Mouse (Mus musculus): ENCODE data around the gene Olfr33. TPM values are rescaled to one million over a fixed set of nuclear protein-coding genes. Genes with fewer than 3 reads are reported as not detected.

Gene Olfr33
- not detected in 2 replicates for polyA plus RNA-seq (2015; fragmentation: Nextera tagmentation; extraction: Ambion mirVana)

DNA sequence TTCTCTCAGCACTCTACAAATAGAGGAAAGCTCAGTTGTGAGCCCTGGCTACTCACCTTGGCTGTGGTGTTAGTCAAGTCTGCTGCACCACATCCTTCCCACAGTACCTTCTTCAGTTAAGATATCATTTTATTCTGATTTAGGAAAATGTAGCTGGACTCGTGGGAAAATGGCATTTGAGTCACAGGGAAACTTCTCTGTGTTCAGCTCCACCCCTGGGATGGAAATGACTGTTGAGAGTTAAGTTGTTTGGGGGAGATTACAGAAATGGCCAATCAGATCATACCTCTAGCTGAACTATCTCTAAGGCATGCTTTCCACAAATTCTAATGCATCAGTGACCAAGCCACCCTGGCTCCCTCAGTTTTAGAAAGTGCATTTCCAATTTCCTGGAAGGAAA, at the start of gene Olfr33:
Gene Olfr33, minus strand, starts transcription at position 101 of the 400 bp plus-strand sequence.
- no peak for DNase-seq (ENCODE audit: low spot score)

GRCm38 (mm10) chr7:102759266-102759665, 40.4 kb upstream of the Olfr33 start, which contains the start of the genes Olfr560 and Olfr78:
Gene Olfr560, minus strand, starts transcription at chr7:102759366.
Gene Olfr78, minus strand, starts transcription at chr7:102759471.
- DNase-seq (ENCODE audit: low spot score) = no peak

DNA sequence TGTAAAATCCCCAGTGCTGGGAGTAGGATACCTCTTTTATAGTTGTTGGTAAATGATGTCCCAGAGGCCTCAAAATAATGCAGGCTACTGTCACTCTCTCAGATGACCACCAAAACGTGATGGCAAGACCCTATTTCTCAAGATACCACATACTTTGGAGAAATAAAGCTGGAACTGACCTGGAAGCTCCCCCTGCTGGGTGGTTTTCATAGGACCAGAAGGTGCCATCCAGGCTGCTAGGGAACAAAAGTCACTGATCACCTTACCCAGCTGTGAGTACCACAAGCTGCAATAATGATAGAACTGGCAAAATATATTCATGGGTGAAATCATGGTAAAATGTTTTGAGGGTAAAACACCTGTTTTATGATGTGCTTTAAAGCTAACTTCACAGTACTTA, 33.2 kb upstream of the Olfr33 start:
- DNase-seq (ENCODE audit: low spot score) = no peak

- DNase-seq (ENCODE audit: low spot score) = no peak
Observed at GRCm38 (mm10) chr7:102737705-102738104, 18.8 kb upstream of the Olfr33 start.

DNA sequence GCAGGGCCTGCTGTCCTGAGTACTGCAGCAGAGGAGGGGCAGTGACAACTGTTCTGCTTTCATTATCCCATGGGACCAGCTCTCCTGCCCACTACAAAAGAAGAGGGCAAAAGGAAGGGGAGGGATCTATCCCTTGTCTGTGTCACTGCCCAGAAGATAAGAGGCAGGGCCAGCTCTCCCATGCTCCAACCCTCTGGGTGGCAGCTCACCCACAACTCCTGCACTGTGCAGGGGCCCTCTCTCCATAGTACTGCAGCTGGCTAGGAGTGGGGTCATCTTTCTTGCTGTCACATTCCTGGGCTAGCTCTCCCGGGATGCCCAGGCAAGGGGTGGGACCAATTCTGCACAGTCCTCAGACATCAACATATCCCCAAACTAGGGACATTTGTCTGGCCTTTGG, 14.9 kb upstream of the Olfr33 start:
- DNase-seq (ENCODE audit: low spot score) = no peak

- DNase-seq (ENCODE audit: low spot score) = no peak
Observed at GRCm38 (mm10) chr7:102727391-102727790, 8.5 kb upstream of the Olfr33 start, which contains the start of gene Olfr559. Gene Olfr559, minus strand, starts transcription at chr7:102727491.

- DNase-seq (ENCODE audit: low spot score) = no peak
Observed at GRCm38 (mm10) chr7:102701915-102702314, 17.0 kb downstream of the Olfr33 start, which contains the start of gene Olfr558. Gene Olfr558, plus strand, starts transcription at chr7:102702215.

- DNase-seq (ENCODE audit: low spot score) = no peak
Observed at GRCm38 (mm10) chr7:102698461-102698860, 20.4 kb downstream of the Olfr33 start.

DNA sequence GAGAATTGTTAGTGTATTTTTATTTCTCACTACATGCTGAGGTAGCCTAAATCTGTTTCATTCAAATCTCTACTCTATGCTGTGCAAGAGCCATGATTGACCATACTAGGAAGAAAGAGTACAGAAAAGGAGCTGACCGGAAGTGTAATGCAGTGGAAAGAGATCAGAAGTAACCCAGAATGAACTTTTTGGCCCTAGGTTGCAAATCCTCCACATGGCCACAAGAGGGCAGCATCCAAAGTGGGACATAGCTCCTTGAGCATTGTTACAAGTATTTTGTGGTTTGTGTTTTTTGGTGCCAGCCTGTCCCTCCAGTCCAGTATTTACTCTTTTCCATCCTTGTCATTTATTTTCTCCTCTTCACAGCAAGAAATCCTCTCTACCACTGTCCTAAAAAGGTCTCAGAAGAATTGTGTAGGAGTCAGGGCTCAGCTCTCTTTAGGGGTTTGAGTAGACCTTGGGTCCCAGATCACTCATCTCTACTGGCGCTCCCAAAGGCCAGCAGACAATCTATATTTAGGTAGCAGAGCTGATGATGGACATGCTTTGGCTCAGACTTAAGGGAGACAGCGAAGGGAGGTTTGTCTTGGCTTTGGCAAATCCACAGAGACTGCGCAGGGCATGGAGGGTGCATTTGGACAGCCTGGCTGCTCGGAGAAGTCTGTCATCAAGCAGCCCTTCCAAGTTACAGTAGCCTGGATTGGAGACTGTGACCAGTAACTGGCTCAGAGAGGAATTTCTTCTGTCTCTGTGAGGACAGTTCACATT, 23.3 kb downstream of the Olfr33 start, which contains the start of gene Olfr557:
Gene Olfr557, plus strand, starts transcription at position 553 of the 768 bp plus-strand sequence.
- DNase-seq (ENCODE audit: low spot score) = peak; percentile 53

DNA sequence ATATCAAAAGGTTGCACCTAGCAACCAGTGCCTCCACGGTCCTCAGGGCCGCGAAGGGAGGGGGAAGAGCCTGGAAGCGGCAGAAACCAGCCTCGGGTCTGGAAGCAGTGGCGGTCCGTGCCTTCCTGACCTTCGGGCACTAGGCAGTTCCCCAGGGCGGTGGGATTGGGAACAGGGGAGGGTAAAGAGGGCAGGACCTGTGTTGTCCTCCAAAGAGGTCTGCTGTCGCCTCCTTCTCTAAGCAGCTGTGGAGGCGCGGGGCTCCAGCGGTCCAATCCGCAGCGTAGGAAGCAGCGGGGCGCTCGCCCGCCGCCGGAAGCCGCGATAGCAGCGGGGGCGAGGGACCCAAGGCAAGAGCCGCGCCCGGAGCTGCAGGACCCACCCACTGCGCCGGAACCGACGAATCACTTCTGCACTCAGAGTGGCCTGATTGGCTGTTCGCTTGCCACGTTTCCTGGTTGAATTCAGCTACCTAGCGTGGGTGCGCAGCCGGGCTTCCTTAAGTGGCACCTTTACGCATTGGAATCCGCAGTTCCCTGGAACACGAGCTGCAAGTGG, 31.8 kb downstream of the Olfr33 start, which contains the start of gene Trim68:
Gene Trim68, minus strand, starts transcription at position 384 of the 558 bp plus-strand sequence.
- peak; percentile 94 for DNase-seq (ENCODE audit: low spot score)

DNA sequence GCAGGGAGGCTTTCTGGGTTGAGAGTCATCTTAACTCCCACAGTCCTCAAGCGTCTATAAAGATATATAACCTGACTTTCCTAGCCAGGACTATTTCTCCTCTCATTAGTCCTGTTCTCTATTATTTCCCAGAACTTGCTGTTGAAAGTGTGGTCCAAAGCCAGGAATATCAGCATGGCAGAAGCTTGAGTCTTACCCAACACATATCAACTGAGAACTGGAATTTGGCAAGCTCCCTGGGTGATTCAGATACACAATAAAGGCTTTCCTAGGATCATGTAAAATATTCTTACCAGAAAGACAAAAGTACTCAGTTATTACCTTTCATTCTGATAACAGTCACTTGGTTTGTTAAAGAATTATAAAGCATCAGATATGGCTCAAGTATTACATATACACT, 37.0 kb downstream of the Olfr33 start:
- DNase-seq (ENCODE audit: low spot score) = no peak

GRCm38 (mm10) chr7:102676225-102676624, 42.6 kb downstream of the Olfr33 start:
- DNase-seq (ENCODE audit: low spot score) = no peak

- peak; percentile 26 for DNase-seq (ENCODE audit: low spot score)
Observed at GRCm38 (mm10) chr7:102665378-102665777, 53.5 kb downstream of the Olfr33 start.

GRCm38 (mm10) chr7:102664599-102664998, 54.3 kb downstream of the Olfr33 start, which contains the start of gene Olfr556:
Gene Olfr556, plus strand, starts transcription at chr7:102664899.
- DNase-seq (ENCODE audit: low spot score) = no peak

Other genes starting within 250 kb of the Olfr33 start
- gene Olfr543, start 237.4 kb downstream of the Olfr33 start, polyA plus RNA-seq (2015; fragmentation: Nextera tagmentation; extraction: Ambion mirVana) = 0.14 and 0.34 TPM in 2 replicates
- gene Olfr544, start 230.8 kb downstream of the Olfr33 start, polyA plus RNA-seq (2015; fragmentation: Nextera tagmentation; extraction: Ambion mirVana) = 0.05 TPM in 1 of 2 replicates, not detected in the other
- gene Olfr545, start 219.5 kb downstream of the Olfr33 start, polyA plus RNA-seq (2015; fragmentation: Nextera tagmentation; extraction: Ambion mirVana) = 0.08 TPM in 1 of 2 replicates, not detected in the other
- not detected in 2 replicates for gene Olfr547, start 184.3 kb downstream of the Olfr33 start, polyA plus RNA-seq (2015; fragmentation: Nextera tagmentation; extraction: Ambion mirVana)
- not detected in 2 replicates for gene Olfr548-ps1, start 178.2 kb downstream of the Olfr33 start, polyA plus RNA-seq (2015; fragmentation: Nextera tagmentation; extraction: Ambion mirVana)
- gene Olfr549, start 169.2 kb downstream of the Olfr33 start, polyA plus RNA-seq (2015; fragmentation: Nextera tagmentation; extraction: Ambion mirVana) = not detected in 2 replicates
- 3.0 and 3.9 TPM in 2 replicates for gene Trim21, start 153.6 kb downstream of the Olfr33 start, polyA plus RNA-seq (2015; fragmentation: Nextera tagmentation; extraction: Ambion mirVana)
- gene Olfr550, start 147.6 kb downstream of the Olfr33 start, polyA plus RNA-seq (2015; fragmentation: Nextera tagmentation; extraction: Ambion mirVana) = 0.26 TPM in 1 of 2 replicates, not detected in the other
- gene Olfr551, start 127.2 kb downstream of the Olfr33 start, polyA plus RNA-seq (2015; fragmentation: Nextera tagmentation; extraction: Ambion mirVana) = not detected in 2 replicates
- gene Olfr552, start 121.3 kb downstream of the Olfr33 start, polyA plus RNA-seq (2015; fragmentation: Nextera tagmentation; extraction: Ambion mirVana) = not detected in 2 replicates
- gene Olfr553, start 100.9 kb downstream of the Olfr33 start, polyA plus RNA-seq (2015; fragmentation: Nextera tagmentation; extraction: Ambion mirVana) = not detected in 2 replicates
- gene Olfr554, start 80.6 kb downstream of the Olfr33 start, polyA plus RNA-seq (2015; fragmentation: Nextera tagmentation; extraction: Ambion mirVana) = not detected in 2 replicates
- gene Olfr555, start 60.2 kb downstream of the Olfr33 start, polyA plus RNA-seq (2015; fragmentation: Nextera tagmentation; extraction: Ambion mirVana) = not detected in 2 replicates
- not detected in 2 replicates for gene Olfr556, start 54.2 kb downstream of the Olfr33 start, polyA plus RNA-seq (2015; fragmentation: Nextera tagmentation; extraction: Ambion mirVana)
- 8.1 and 8.6 TPM in 2 replicates for gene Trim68, start 31.7 kb downstream of the Olfr33 start, polyA plus RNA-seq (2015; fragmentation: Nextera tagmentation; extraction: Ambion mirVana)
- gene Olfr557, start 23.2 kb downstream of the Olfr33 start, polyA plus RNA-seq (2015; fragmentation: Nextera tagmentation; extraction: Ambion mirVana) = not detected in 2 replicates
- 0.37 and 0.38 TPM in 2 replicates for gene Olfr558, start 16.9 kb downstream of the Olfr33 start, polyA plus RNA-seq (2015; fragmentation: Nextera tagmentation; extraction: Ambion mirVana)
- gene Olfr559, start 8.4 kb upstream of the Olfr33 start, polyA plus RNA-seq (2015; fragmentation: Nextera tagmentation; extraction: Ambion mirVana) = not detected in 2 replicates
- not detected in 2 replicates for gene Olfr560, start 40.3 kb upstream of the Olfr33 start, polyA plus RNA-seq (2015; fragmentation: Nextera tagmentation; extraction: Ambion mirVana)
- 0.05 and 0.10 TPM in 2 replicates for gene Olfr78, start 40.4 kb upstream of the Olfr33 start, polyA plus RNA-seq (2015; fragmentation: Nextera tagmentation; extraction: Ambion mirVana)
- gene Olfr561, start 52.2 kb upstream of the Olfr33 start, polyA plus RNA-seq (2015; fragmentation: Nextera tagmentation; extraction: Ambion mirVana) = not detected in 2 replicates
- not detected in 2 replicates for gene Olfr564, start 84.4 kb upstream of the Olfr33 start, polyA plus RNA-seq (2015; fragmentation: Nextera tagmentation; extraction: Ambion mirVana)
- not detected in 2 replicates for gene Olfr566, start 139.7 kb upstream of the Olfr33 start, polyA plus RNA-seq (2015; fragmentation: Nextera tagmentation; extraction: Ambion mirVana)
- gene Olfr568, start 158.1 kb upstream of the Olfr33 start, polyA plus RNA-seq (2015; fragmentation: Nextera tagmentation; extraction: Ambion mirVana) = not detected in 2 replicates
- gene Olfr569, start 171.8 kb upstream of the Olfr33 start, polyA plus RNA-seq (2015; fragmentation: Nextera tagmentation; extraction: Ambion mirVana) = not detected in 2 replicates
- not detected in 2 replicates for gene Olfr570, start 175.5 kb upstream of the Olfr33 start, polyA plus RNA-seq (2015; fragmentation: Nextera tagmentation; extraction: Ambion mirVana)
- gene Olfr571, start 198.5 kb upstream of the Olfr33 start, polyA plus RNA-seq (2015; fragmentation: Nextera tagmentation; extraction: Ambion mirVana) = not detected in 2 replicates
- gene Olfr572, start 205.3 kb upstream of the Olfr33 start, polyA plus RNA-seq (2015; fragmentation: Nextera tagmentation; extraction: Ambion mirVana) = not detected in 2 replicates
- not detected in 2 replicates for gene Olfr573-ps1, start 223.5 kb upstream of the Olfr33 start, polyA plus RNA-seq (2015; fragmentation: Nextera tagmentation; extraction: Ambion mirVana)
- gene Olfr574, start 229.4 kb upstream of the Olfr33 start, polyA plus RNA-seq (2015; fragmentation: Nextera tagmentation; extraction: Ambion mirVana) = not detected in 2 replicates
- not detected in 2 replicates for gene Olfr575, start 239.7 kb upstream of the Olfr33 start, polyA plus RNA-seq (2015; fragmentation: Nextera tagmentation; extraction: Ambion mirVana)
- gene Olfr576, start 243.6 kb upstream of the Olfr33 start, polyA plus RNA-seq (2015; fragmentation: Nextera tagmentation; extraction: Ambion mirVana) = not detected in 2 replicates

All from thymus, postnatal 0 days (tissue).